Mouse (Mus musculus) small intestine, adult 2 months (tissue): ENCODE results near the gene Lysmd3. TPM values are rescaled to one million over a fixed set of nuclear protein-coding genes. Genes with fewer than 3 reads are reported as not detected.
"Not testable (repeated sequence)": the region's sequence is repeated elsewhere in the genome, so short reads cannot be mapped to it uniquely, and the experiment has no call there.

Source experiments
- H3K27ac ChIP-seq: fragments of 200-500 bp; 2 replicates; pipeline ENCODE4 v1.5.1; 2012; ENCODE audit warnings: low read depth, low read length, control low read depth, inconsistent platforms; ENCODE audit not compliant: insufficient read depth
- H3K27me3 ChIP-seq: fragments of 200-500 bp; 2 replicates; pipeline ENCODE4 v1.6.1; 2012; ENCODE audit warnings: mild to moderate bottlenecking, moderate library complexity, low read length, inconsistent platforms; ENCODE audit not compliant: control insufficient read depth, insufficient read depth
- H3K36me3 ChIP-seq: fragments of 200-500 bp; 2 replicates; pipeline ENCODE4 v1.6.1; 2012; ENCODE audit warnings: mild to moderate bottlenecking, low read length, control low read depth, inconsistent platforms; ENCODE audit not compliant: control insufficient read depth, insufficient read depth
- H3K4me1 ChIP-seq: fragments of 200-500 bp; 2 replicates; pipeline ENCODE4 v1.6.1; 2012; ENCODE audit warnings: low read length, inconsistent platforms, mixed read lengths; ENCODE audit not compliant: control insufficient read depth, insufficient read depth, insufficient read length
- H3K4me3 ChIP-seq: fragments of 200-500 bp; 2 replicates; pipeline ENCODE4 v1.5.1; 2012; ENCODE audit warnings: low read depth, mild to moderate bottlenecking, control low read depth, inconsistent platforms, low read length, moderate library complexity
- CTCF ChIP-seq: fragments of 200-500 bp; IDR thresholded peaks from 2 replicates; pipeline ENCODE4 v1.5.1; 2012; ENCODE audit warnings: low read depth, mild to moderate bottlenecking, control low read depth, inconsistent platforms, low read length, moderate library complexity, mixed read lengths; ENCODE audit not compliant: insufficient replicate concordance, insufficient read length; ENCODE audit errors: extremely low read depth
- POLR2A ChIP-seq: fragments of 200-500 bp; IDR thresholded peaks from 2 replicates; pipeline ENCODE4 v1.6.1; 2012; ENCODE audit warnings: low read depth, mild to moderate bottlenecking, control low read depth, inconsistent platforms, low read length, moderate library complexity
- WGBS: fragments of 180-500 bp; shearing (Covaris S2); methylation state at CpG from one replicate; pipeline ENCODE4 v1.1.7; 2018; 5-methylcytosine and 5-hydroxymethylcytosine counted together
- polyA plus RNA-seq: library from polyadenylated mRNA; depleted of rRNA; stranded (reverse); fragments of >200 nt; gene quantifications from 2 replicates; pipeline ENCODE4 v1.2.3, GENCODE M21; 2012; rRNA removed

Gene Lysmd3
- 3.3 and 16.9 TPM in 2 replicates for polyA plus RNA-seq

DNA sequence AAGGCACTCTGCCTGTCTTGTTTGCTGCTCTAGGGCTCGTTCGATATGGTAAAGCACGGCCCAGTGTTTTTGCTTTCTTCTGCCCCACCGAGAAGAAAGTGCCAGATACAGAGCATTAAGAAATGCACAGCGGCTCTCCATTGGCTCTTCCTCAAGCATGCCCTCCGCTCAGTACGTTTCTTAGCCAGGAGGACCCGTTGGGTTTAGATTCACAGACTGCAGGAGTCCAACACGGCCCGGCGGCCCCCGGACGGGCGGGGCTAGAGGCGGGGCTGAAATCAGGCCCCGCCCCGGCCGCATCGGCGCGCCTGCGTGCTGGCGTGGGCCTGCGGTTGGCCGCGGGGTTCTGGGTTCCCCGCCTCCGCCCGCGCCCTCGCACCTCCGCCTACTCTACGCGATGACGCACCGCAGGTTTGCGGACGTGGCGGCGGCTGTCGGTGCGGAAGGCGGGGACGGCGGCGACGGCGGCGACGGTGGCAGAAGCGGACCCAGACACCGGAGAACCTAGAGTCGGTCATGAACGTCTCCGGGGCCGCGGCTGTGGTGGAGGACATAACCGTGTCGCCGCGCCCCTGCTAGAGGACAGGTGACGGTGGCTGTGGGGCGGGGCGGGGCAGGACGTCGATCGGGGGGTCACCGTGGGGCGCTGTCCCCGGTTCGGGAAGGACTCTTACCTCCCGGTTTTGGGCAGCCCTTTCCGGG, at the start of gene Lysmd3:
TSS of gene Lysmd3 (plus strand) at position 313 of the 702 bp plus-strand sequence.
- no peak for TF ChIP-seq CTCF
- TF ChIP-seq POLR2A, result peak; percentile 79
- H3K4me3 ChIP-seq, result peak within 1 kb of the TSS; percentile 84
- under 1% methylated on average over 68 of the region's 73 CpGs for WGBS
- no peaks in the 10 kb centered on the region for H3K27me3 ChIP-seq
- peak within 1 kb of the TSS; percentile 95 for H3K27ac ChIP-seq
- H3K4me1 ChIP-seq, result peaks cover 2% of the 10 kb centered on the region; the same call in 1 of the 2 replicates
- H3K36me3 ChIP-seq, result no peaks in the 10 kb centered on the region

- Histone ChIP-seq H3K4me3 (no peak overlapping the region), H3K27ac (no peak overlapping the region), H3K36me3 (no peaks in the 10 kb centered on the region), H3K27me3 (no peaks in the 10 kb centered on the region), H3K4me1 (no peaks in the 10 kb centered on the region)
- TF ChIP-seq POLR2A, result no peak
- TF ChIP-seq CTCF, result no peak
- whole genome bisulfite sequencing, result 90% methylated on average over 4 of the region's 4 CpGs
Observed at GRCm38 (mm10) chr13:81610349-81610748, 47.1 kb upstream of the Lysmd3 start.

GRCm38 (mm10) chr13:81627861-81628260, 29.6 kb upstream of the Lysmd3 start:
- H3K27ac ChIP-seq, H3K4me3 ChIP-seq, H3K27me3 ChIP-seq, H3K4me1 ChIP-seq, H3K36me3 ChIP-seq: not testable (repeated sequence)
- WGBS, result 72% methylated on average over 1 of the region's 1 CpGs

DNA sequence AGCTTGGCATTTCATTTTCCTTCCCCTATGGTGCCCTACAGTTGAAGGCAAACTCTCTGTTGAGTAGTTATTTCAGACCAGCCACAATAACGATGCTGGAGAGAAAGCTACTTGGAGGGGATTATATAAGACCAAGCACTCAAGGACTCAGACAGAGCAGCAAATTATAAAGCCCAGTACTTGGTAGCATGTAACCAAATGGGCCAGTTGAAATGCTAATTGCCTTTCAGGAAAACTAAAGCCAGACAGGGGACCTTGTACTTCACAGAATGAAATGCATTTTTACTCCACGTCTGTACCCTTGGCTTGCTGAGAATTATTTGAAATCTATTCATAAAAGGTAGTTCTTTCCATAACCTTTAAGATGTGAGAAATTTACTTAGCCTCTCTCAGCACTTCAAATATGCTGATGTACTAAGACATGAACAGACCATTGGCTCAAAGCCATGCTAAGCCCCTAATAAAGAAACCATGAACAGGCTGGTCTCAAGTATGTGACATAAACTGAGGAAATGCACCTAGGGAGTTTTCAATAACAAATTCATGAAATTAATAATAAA, 28.8 kb upstream of the Lysmd3 start:
- no peaks in the 10 kb centered on the region for H3K36me3 ChIP-seq
- no peak for TF ChIP-seq CTCF
- TF ChIP-seq POLR2A, result no peak
- peaks cover 9% of the 10 kb centered on the region for H3K27me3 ChIP-seq
- H3K27ac ChIP-seq, result no peak overlapping the region
- 62% methylated on average over 2 of the region's 2 CpGs for WGBS
- no peak overlapping the region for H3K4me3 ChIP-seq
- H3K4me1 ChIP-seq, result peaks cover 6% of the 10 kb centered on the region; the same call in 1 of the 2 replicates

- TF ChIP-seq POLR2A (no peak), CTCF (no peak)
- no peaks in the 10 kb centered on the region for H3K36me3 ChIP-seq
- WGBS, result 70% methylated on average over 3 of the region's 3 CpGs
- H3K4me3 ChIP-seq, result no peak overlapping the region
- peaks cover 9% of the 10 kb centered on the region for H3K27me3 ChIP-seq
- H3K4me1 ChIP-seq, result peaks cover 6% of the 10 kb centered on the region; the same call in 1 of the 2 replicates
- H3K27ac ChIP-seq, result no peak overlapping the region
Observed at GRCm38 (mm10) chr13:81629395-81629794, 28.1 kb upstream of the Lysmd3 start.

DNA sequence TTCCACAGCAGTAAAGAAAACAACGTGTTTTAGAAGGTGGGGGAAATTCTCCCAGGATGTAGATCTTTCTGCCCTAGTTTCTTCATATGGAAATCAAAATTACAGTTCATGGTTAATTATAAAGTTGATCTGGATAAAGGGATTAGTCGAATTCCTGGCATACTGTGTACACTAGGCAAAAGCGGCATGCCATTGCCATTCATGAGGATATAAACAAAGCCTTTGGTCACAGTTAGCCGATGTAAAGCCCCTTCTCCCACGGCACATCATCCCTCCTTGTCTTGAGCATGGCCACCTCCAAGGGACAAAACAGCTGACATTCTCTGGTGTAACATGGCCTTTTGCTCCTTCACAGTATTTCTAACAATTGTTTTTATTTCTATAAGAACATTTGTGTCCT, 26.9 kb upstream of the Lysmd3 start:
- H3K36me3 ChIP-seq, result no peaks in the 10 kb centered on the region
- peaks cover 6% of the 10 kb centered on the region; the same call in 1 of the 2 replicates for H3K4me1 ChIP-seq
- no peak overlapping the region for H3K4me3 ChIP-seq
- peaks cover 9% of the 10 kb centered on the region for H3K27me3 ChIP-seq
- WGBS, result 77% methylated on average over 5 of the region's 5 CpGs
- no peak overlapping the region for H3K27ac ChIP-seq
- TF ChIP-seq POLR2A, result no peak
- no peak for TF ChIP-seq CTCF

DNA sequence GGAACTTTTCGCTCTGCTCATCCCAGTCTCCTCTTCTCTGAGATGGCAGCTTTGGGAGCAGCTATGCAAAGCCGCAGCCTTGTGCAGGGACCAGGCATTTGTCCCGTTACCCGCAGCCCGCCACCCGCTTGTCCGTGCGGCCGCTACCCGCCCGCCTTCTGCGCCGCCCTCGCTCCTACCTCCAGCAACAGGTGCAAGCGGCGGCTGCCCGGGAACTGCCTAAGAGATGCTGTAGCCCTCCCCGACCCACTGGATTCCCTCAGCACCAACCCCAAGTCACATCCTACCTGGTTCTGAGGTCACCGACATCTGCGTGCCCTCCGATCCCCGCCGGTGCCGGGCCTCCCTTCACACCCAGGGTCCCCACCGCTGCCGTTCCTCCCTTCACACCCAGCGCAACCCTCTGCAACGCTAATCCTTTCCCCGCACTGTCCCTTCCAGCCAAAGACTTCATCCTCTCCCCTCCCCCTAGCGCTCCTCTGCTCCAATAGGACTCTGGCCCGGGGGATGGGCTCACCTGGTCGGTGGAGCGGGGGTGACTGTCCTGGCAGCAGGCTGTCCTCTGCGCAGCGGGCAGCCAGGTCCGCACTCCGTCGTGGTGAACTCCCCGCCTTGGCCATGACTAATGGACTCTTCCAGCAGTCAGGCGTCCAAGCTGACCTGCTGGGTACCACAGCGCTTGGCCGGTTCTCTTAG, 24.6 kb upstream of the Lysmd3 start, which contains the start of gene Adgrv1:
TSS of gene Adgrv1 (minus strand) at position 435 of the 696 bp plus-strand sequence.
- Histone ChIP-seq H3K4me1 (peaks cover 6% of the 10 kb centered on the region; the same call in 1 of the 2 replicates), H3K27me3 (peaks cover 9% of the 10 kb centered on the region), H3K4me3 (peak within 1 kb of the TSS; percentile 15; the same call in 1 of the 2 replicates), H3K36me3 (no peaks in the 10 kb centered on the region), H3K27ac (no peak within 1 kb of the TSS)
- TF ChIP-seq POLR2A (no peak), CTCF (no peak)
- 4% methylated on average over 42 of the region's 42 CpGs for WGBS
